8 mouse cellular contexts compared by ENCODE assay signal in genomic region chr11:117318202-117318601, GRCm38 (mm10).
DNase-seq lines count a peak whose midpoint lies in the region; ATAC-seq and TF ChIP-seq lines count a peak whose summit lies in the region.

No protein-coding gene starts in this region.

- no peak for TF ChIP-seq CTCF in spleen, adult 2 months (IDR thresholded peaks at IDR 0.05; ENCODE audit: extremely low read depth, insufficient read depth, insufficient read length, insufficient replicate concordance)
- peak; percentile 33; the same call in 1 of the 2 replicates for TF ChIP-seq CTCF in liver, embryonic 14.5 days (IDR thresholded peaks at IDR 0.05; ENCODE audit: low read depth)

- ATAC-seq in forebrain, embryonic 16.5 days, result no peak
- no peak for ATAC-seq in liver, embryonic 14.5 days (ENCODE audit: insufficient read depth)

- WGBS in spleen, adult 2 months, result 47% methylated on average over 3 of the region's 3 CpGs
- 62% methylated on average over 3 of the region's 3 CpGs for WGBS in forebrain, embryonic 16.5 days
- 34% methylated on average over 3 of the region's 3 CpGs for WGBS in liver, embryonic 14.5 days (ENCODE audit: insufficient replicate concordance)

- H3K9ac ChIP-seq in forebrain, embryonic 16.5 days (replicated peaks; ENCODE audit: low read depth, low read length), result no peak overlapping the region
- no peak overlapping the region for H3K9ac ChIP-seq in liver, embryonic 14.5 days (replicated peaks)

- H3K4me1 ChIP-seq in spleen, adult 2 months (ENCODE audit: control insufficient read depth, insufficient read depth, insufficient read length), result peaks cover 62% of the 10 kb centered on the region
- H3K4me1 ChIP-seq in forebrain, embryonic 16.5 days (replicated peaks; ENCODE audit: control insufficient read depth, insufficient read depth, low read length), result peaks cover 41% of the 10 kb centered on the region
- H3K4me1 ChIP-seq in liver, embryonic 14.5 days (replicated peaks; ENCODE audit: control insufficient read depth in 2 of 2, insufficient read depth in 2 of 2, low read length in 1 of 2), result peaks cover 32 to 57% of the 10 kb centered on the region in 2 experiments

- TF ChIP-seq EP300 in liver, embryonic 14.5 days (IDR thresholded peaks at IDR 0.05; ENCODE audit: low read depth), result no peak

- no peak for DNase-seq in spleen, adult 2 months (ENCODE audit: low read depth in 1 of 2, low spot score in 2 of 2)
- DNase-seq in spleen, adult 12 weeks (ENCODE audit: low spot score), result no peak
- no peak for DNase-seq in liver, embryonic 14.5 days (ENCODE audit: low read depth in 3 of 3, low spot score in 3 of 3)
- no peak for DNase-seq in cerebellum, postnatal 4 days (ENCODE audit: low spot score in 2 of 2)
- DNase-seq in adrenal gland, postnatal 4 days (ENCODE audit: low spot score in 2 of 2), result no peak
- no peak for DNase-seq in adrenal gland, adult 8-10 months
- DNase-seq in ovary, postnatal 36 days (ENCODE audit: low spot score), result no peak

- H3K4me3 ChIP-seq in spleen, adult 2 months (ENCODE audit: extremely low read depth, insufficient read depth, insufficient read length), result no peak overlapping the region
- no peak overlapping the region for H3K4me3 ChIP-seq in forebrain, embryonic 16.5 days (replicated peaks; ENCODE audit: low read length)
- H3K4me3 ChIP-seq in liver, embryonic 14.5 days (ENCODE audit: insufficient read depth in 1 of 2, low read depth in 2 of 2, low read length in 2 of 2), result no peak overlapping the region

- H3K27me3 ChIP-seq in spleen, adult 2 months (ENCODE audit: control insufficient read depth, insufficient read depth, low read length), result no peaks in the 10 kb centered on the region
- H3K27me3 ChIP-seq in forebrain, embryonic 16.5 days (replicated peaks; ENCODE audit: control insufficient read depth, insufficient read depth, low read length), result no peaks in the 10 kb centered on the region
- no peaks in the 10 kb centered on the region for H3K27me3 ChIP-seq in liver, embryonic 14.5 days (ENCODE audit: control insufficient read depth, insufficient read depth, low read length)

- no peaks in the 10 kb centered on the region for H3K36me3 ChIP-seq in spleen, adult 2 months (ENCODE audit: control insufficient read depth, insufficient read depth, low read length)
- H3K36me3 ChIP-seq in forebrain, embryonic 16.5 days (ENCODE audit: control insufficient read depth, insufficient read depth), result no peaks in the 10 kb centered on the region
- H3K36me3 ChIP-seq in liver, embryonic 14.5 days (replicated peaks; ENCODE audit: control insufficient read depth, insufficient read depth, low read depth), result no peaks in the 10 kb centered on the region

- no peak for TF ChIP-seq POLR2A in spleen, adult 2 months (IDR thresholded peaks at IDR 0.05; ENCODE audit: low read depth, low read length)

- no peaks in the 10 kb centered on the region for H3K9me3 ChIP-seq in forebrain, embryonic 16.5 days (ENCODE audit: control insufficient read depth, low read length)
- no peaks in the 10 kb centered on the region for H3K9me3 ChIP-seq in liver, embryonic 14.5 days (ENCODE audit: control insufficient read depth, low read length)

- H3K4me2 ChIP-seq in forebrain, embryonic 16.5 days (ENCODE audit: low read length), result no peak overlapping the region
- H3K4me2 ChIP-seq in liver, embryonic 14.5 days (ENCODE audit: low read depth), result no peak overlapping the region

- H3K27ac ChIP-seq in spleen, adult 2 months (ENCODE audit: insufficient read depth, low read length), result peak overlapping the region; percentile 94
- peak overlapping the region; percentile 62; the same call in 1 of the 2 replicates for H3K27ac ChIP-seq in forebrain, embryonic 16.5 days (ENCODE audit: low read length)
- H3K27ac ChIP-seq in liver, embryonic 14.5 days, result no peak overlapping the region
